ENCODE assay signal across 19 mouse cellular contexts in the genomic region with DNA sequence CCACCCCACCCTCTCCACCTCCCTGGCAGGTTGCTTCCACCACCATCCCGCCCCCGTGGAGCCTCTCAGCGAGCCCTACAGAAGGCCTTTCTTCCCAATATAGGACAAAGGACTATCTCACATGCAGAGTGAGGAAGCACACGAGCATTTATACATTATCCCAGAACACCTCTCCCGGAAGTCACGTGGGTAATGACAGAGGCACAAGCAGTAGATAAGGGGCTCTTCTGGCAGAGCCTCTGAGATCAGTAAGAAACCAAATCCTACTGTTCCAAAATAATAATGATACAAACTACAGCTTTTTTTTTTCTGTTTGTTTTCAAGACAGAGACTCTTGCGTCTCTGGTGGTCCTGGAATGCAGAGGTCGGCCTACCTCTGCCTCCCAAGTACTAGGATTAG. TPM values are rescaled to one million over a fixed set of nuclear protein-coding genes. Genes with fewer than 3 reads are reported as not detected.
DNase-seq lines count a peak whose midpoint lies in the region; ATAC-seq and TF ChIP-seq lines count a peak whose summit lies in the region.
"Had no signal": no experiment of that assay in that cellular context is flagged by ENCODE, and none has a peak within 500 bp of the region (broad histone marks: within the 10 kb centered on the region; RNA-seq: fewer than 3 reads in every experiment).

No protein-coding gene starts in this region.

- H3K4me1 ChIP-seq in heart, embryonic 13.5 days = peaks cover 68% of the 10 kb centered on the region
- H3K4me1 ChIP-seq in heart, postnatal 0 days (ENCODE audit: control insufficient read depth, insufficient read depth) = peaks cover 27% of the 10 kb centered on the region; the same call in 1 of the 2 replicates

- peak overlapping the region; percentile 36 for H3K27ac ChIP-seq in heart, embryonic 13.5 days (replicated peaks)
- 0 out of 2 replicates have a peak overlapping the region, but pooled peaks have one; percentile 25 for H3K27ac ChIP-seq in heart, postnatal 0 days (ENCODE audit: low read depth)
- H3K27ac ChIP-seq: embryonic facial prominence, embryonic 10.5 days; embryonic facial prominence, embryonic 12.5 days; forebrain, embryonic 13.5 days; forebrain, embryonic 15.5 days had no signal

- no peak for TF ChIP-seq CTCF in heart, postnatal 0 days (IDR thresholded peaks at IDR 0.05; ENCODE audit: low read depth)

- TF ChIP-seq EP300 in heart, postnatal 0 days (IDR thresholded peaks at IDR 0.05; ENCODE audit: low read depth) = no peak

- no peak overlapping the region for H3K4me3 ChIP-seq in heart, embryonic 13.5 days
- no peak overlapping the region for H3K4me3 ChIP-seq in heart, postnatal 0 days (ENCODE audit: low read depth, low read length)
- H3K4me3 ChIP-seq: embryonic facial prominence, embryonic 10.5 days; embryonic facial prominence, embryonic 12.5 days; forebrain, embryonic 13.5 days; forebrain, embryonic 15.5 days had no signal

- no peak for ATAC-seq in heart, embryonic 13.5 days (ENCODE audit: extremely low read depth, insufficient number of reproducible peaks, low FRiP score, low TSS enrichment)
- no peak for ATAC-seq in heart, postnatal 0 days (ENCODE audit: insufficient read depth, low read depth)
- ATAC-seq: forebrain, embryonic 13.5 days; forebrain, embryonic 15.5 days; forebrain, postnatal 0 days had no signal

- 49% methylated on average over 8 of the region's 8 CpGs for WGBS in heart, embryonic 13.5 days
- 50% methylated on average over 8 of the region's 8 CpGs for WGBS in heart, postnatal 0 days

- H3K27me3 ChIP-seq in heart, embryonic 13.5 days (replicated peaks) = no peaks in the 10 kb centered on the region
- H3K27me3 ChIP-seq in heart, postnatal 0 days (ENCODE audit: control insufficient read depth, insufficient read depth, low read length) = no peaks in the 10 kb centered on the region
- H3K27me3 ChIP-seq: embryonic facial prominence, embryonic 12.5 days; forebrain, embryonic 13.5 days; forebrain, embryonic 15.5 days had no signal

- no peak overlapping the region for H3K9ac ChIP-seq in heart, embryonic 13.5 days
- H3K9ac ChIP-seq in heart, postnatal 0 days (replicated peaks; ENCODE audit: low read depth, low read length) = no peak overlapping the region
- H3K9ac ChIP-seq: embryonic facial prominence, embryonic 12.5 days; forebrain, embryonic 13.5 days; forebrain, embryonic 15.5 days; forebrain, postnatal 0 days had no signal

- intact Hi-C loops in heart, postnatal 10 days (cut with DNase I) = loop anchor here (10.0 kb wide), 1 partner anchor 53 kb away; a partner anchor contains a TSS

- H3K36me3 ChIP-seq in heart, embryonic 13.5 days = peaks cover 73% of the 10 kb centered on the region
- H3K36me3 ChIP-seq in heart, postnatal 0 days (replicated peaks; ENCODE audit: control insufficient read depth, insufficient read depth, low read length) = peaks cover 57% of the 10 kb centered on the region
- H3K36me3 ChIP-seq: forebrain, embryonic 15.5 days had no signal

- no peak for DNase-seq in heart, postnatal 10 days
- no peak for DNase-seq in heart, postnatal 0 days (ENCODE audit: low spot score)
- DNase-seq in heart, adult 8-10 months (ENCODE audit: low spot score) = no peak
- peak; percentile 60 for DNase-seq in MEL-GATA-1-ER (ENCODE audit: extremely low read depth, low read depth)
- DNase-seq in kidney, postnatal 10 days = no peak
- DNase-seq: adrenal gland, adult 2 months; adrenal gland, postnatal 10 days; adrenal gland, postnatal 25 days; cerebellum, adult 11-12 months; cerebellum, adult 2 months; cerebellum, adult 9-10 months; cerebellum, postnatal 10 days; cerebellum, postnatal 25 days; forebrain, postnatal 0 days had no signal

- no peaks in the 10 kb centered on the region for H3K9me3 ChIP-seq in heart, embryonic 13.5 days
- no peaks in the 10 kb centered on the region for H3K9me3 ChIP-seq in heart, postnatal 0 days (replicated peaks; ENCODE audit: control insufficient read depth, low read length)
- H3K9me3 ChIP-seq: embryonic facial prominence, embryonic 10.5 days; embryonic facial prominence, embryonic 12.5 days; forebrain, embryonic 13.5 days; forebrain, embryonic 15.5 days had no signal

- no peak overlapping the region for H3K4me2 ChIP-seq in heart, embryonic 13.5 days
- no peak overlapping the region for H3K4me2 ChIP-seq in heart, postnatal 0 days (ENCODE audit: low read depth, low read length)
- H3K4me2 ChIP-seq: embryonic facial prominence, embryonic 12.5 days; forebrain, embryonic 13.5 days; forebrain, embryonic 15.5 days had no signal

RNA-seq across cellular contexts. Expression of a gene that starts 51.6 kb away (rescaled TPM):
- 18.1 and 20.0 TPM in 2 replicates for polyA plus RNA-seq in heart, embryonic 13.5 days (2015; fragmentation: Nextera tagmentation; extraction: Ambion mirVana)
- total RNA-seq in heart, postnatal 10 days (2021) = 10 to 100 TPM; 26.1 to 31.3 TPM
- total RNA-seq in heart, postnatal 0 days (2014; rRNA removed; ENCODE audit: low replicate concordance) = 16.3 and 18.4 TPM in 2 replicates
- 16.1 and 17.8 TPM in 2 replicates for polyA plus RNA-seq in heart, postnatal 0 days (2015; fragmentation: Nextera tagmentation; extraction: Ambion mirVana)
- 10 to 100 TPM in 2 of 4 experiments, 1 to 10 TPM in 2; 8.2 to 15.7 (median 11.9) TPM for total RNA-seq in heart, adult 8-10 months (2022)
